Comparison of ENCODE assay signal across 8 mouse cellular contexts in genomic region chr4:99930518-99931239, GRCm38 (mm10). TPM values are rescaled to one million over a fixed set of nuclear protein-coding genes. Genes with fewer than 3 reads are reported as not detected.
DNase-seq lines count a peak whose midpoint lies in the region; ATAC-seq lines count a peak whose summit lies in the region.

No protein-coding gene starts in this region.

- no peak for ATAC-seq in kidney, embryonic 15.5 days (replicated peaks; ENCODE audit: low FRiP score)
- no peak for ATAC-seq in forebrain, embryonic 11.5 days (replicated peaks; ENCODE audit: low FRiP score)
- no peak for ATAC-seq in hindbrain, embryonic 15.5 days (ENCODE audit: low FRiP score, low read depth)

- WGBS in kidney, embryonic 15.5 days = 46% methylated on average over 10 of the region's 10 CpGs
- WGBS in forebrain, embryonic 11.5 days = 57% methylated on average over 10 of the region's 10 CpGs
- 52% methylated on average over 10 of the region's 10 CpGs for WGBS in hindbrain, embryonic 15.5 days

- no peaks in the 10 kb centered on the region for H3K9me3 ChIP-seq in kidney, embryonic 15.5 days (replicated peaks)
- no peaks in the 10 kb centered on the region for H3K9me3 ChIP-seq in forebrain, embryonic 11.5 days (ENCODE audit: control insufficient read depth, low read length)
- H3K9me3 ChIP-seq in hindbrain, embryonic 15.5 days = no peaks in the 10 kb centered on the region

- DNase-seq in kidney, adult 18-20 months = no peak
- DNase-seq in forebrain, embryonic 11.5 days (ENCODE audit: low spot score) = no peak
- DNase-seq in lung, postnatal 36 days = peak; percentile 72
- DNase-seq in frontal cortex, postnatal 14 days (ENCODE audit: low spot score in 2 of 2) = no peak
- no peak for DNase-seq in layer of hippocampus, postnatal 14 days (ENCODE audit: low spot score in 2 of 2)
- no peak for DNase-seq in cerebellum, postnatal 4 days (ENCODE audit: low spot score in 2 of 2)

- no peak overlapping the region for H3K9ac ChIP-seq in kidney, embryonic 15.5 days
- no peak overlapping the region for H3K9ac ChIP-seq in forebrain, embryonic 11.5 days (ENCODE audit: low read length)
- no peak overlapping the region for H3K9ac ChIP-seq in hindbrain, embryonic 15.5 days

- peak overlapping the region; percentile 94 for H3K4me2 ChIP-seq in kidney, embryonic 15.5 days
- peak overlapping the region; percentile 6; the same call in 1 of the 2 replicates for H3K4me2 ChIP-seq in forebrain, embryonic 11.5 days (ENCODE audit: low read depth, low read length, severe bottlenecking)
- peak overlapping the region; percentile 82 for H3K4me2 ChIP-seq in hindbrain, embryonic 15.5 days

- peaks cover 14% of the 10 kb centered on the region for H3K4me1 ChIP-seq in kidney, embryonic 15.5 days
- no peaks in the 10 kb centered on the region for H3K4me1 ChIP-seq in forebrain, embryonic 11.5 days (replicated peaks; ENCODE audit: control insufficient read depth, insufficient read depth, low read length)
- peaks cover 19% of the 10 kb centered on the region for H3K4me1 ChIP-seq in hindbrain, embryonic 15.5 days (replicated peaks)

- no peaks in the 10 kb centered on the region for H3K27me3 ChIP-seq in kidney, embryonic 15.5 days
- H3K27me3 ChIP-seq in forebrain, embryonic 11.5 days (ENCODE audit: control insufficient read depth, insufficient read depth, low read length) = no peaks in the 10 kb centered on the region
- no peaks in the 10 kb centered on the region for H3K27me3 ChIP-seq in hindbrain, embryonic 15.5 days

- peak overlapping the region; percentile 94; the same call in 1 of the 2 replicates for H3K27ac ChIP-seq in kidney, embryonic 15.5 days
- H3K27ac ChIP-seq in forebrain, embryonic 11.5 days (ENCODE audit: low read depth, low read length) = no peak overlapping the region
- H3K27ac ChIP-seq in hindbrain, embryonic 15.5 days (replicated peaks) = 0 out of 2 replicates have a peak overlapping the region, but pooled peaks have one; percentile 5

- peak overlapping the region; percentile 70 for H3K4me3 ChIP-seq in kidney, embryonic 15.5 days (replicated peaks)
- peak overlapping the region; percentile 61 for H3K4me3 ChIP-seq in forebrain, embryonic 11.5 days (ENCODE audit: low read depth, low read length)
- H3K4me3 ChIP-seq in hindbrain, embryonic 15.5 days = peak overlapping the region; percentile 58

- no peaks in the 10 kb centered on the region for H3K36me3 ChIP-seq in kidney, embryonic 15.5 days
- H3K36me3 ChIP-seq in forebrain, embryonic 11.5 days (ENCODE audit: control insufficient read depth, insufficient read depth, low read length) = no peaks in the 10 kb centered on the region
- H3K36me3 ChIP-seq in hindbrain, embryonic 15.5 days = no peaks in the 10 kb centered on the region

RNA-seq across cellular contexts. Expression of gene Itgb3bp, which starts 1.1 kb away (rescaled TPM):
- polyA plus RNA-seq in kidney, embryonic 15.5 days (2015; fragmentation: Nextera tagmentation; extraction: Ambion mirVana) = 37.8 and 45.0 TPM in 2 replicates
- polyA plus RNA-seq in forebrain, embryonic 11.5 days (2014; fragmentation: Nextera tagmentation; extraction: Ambion mirVana) = 51.0 and 57.3 TPM in 2 replicates
- 14.5 and 19.0 TPM in 2 replicates for polyA plus RNA-seq in hindbrain, embryonic 15.5 days (2015; fragmentation: Nextera tagmentation; extraction: Ambion mirVana)
- 1 to 10 TPM; 4.8 to 4.9 TPM for total RNA-seq in layer of hippocampus, postnatal 14 days (2021)

RNA-seq across cellular contexts. Expression of gene Pgm1, which starts 1.5 kb away (rescaled TPM):
- 66.8 and 72.0 TPM in 2 replicates for polyA plus RNA-seq in kidney, embryonic 15.5 days (2015; fragmentation: Nextera tagmentation; extraction: Ambion mirVana)
- 56.8 and 58.9 TPM in 2 replicates for polyA plus RNA-seq in forebrain, embryonic 11.5 days (2014; fragmentation: Nextera tagmentation; extraction: Ambion mirVana)
- 88.0 and 88.1 TPM in 2 replicates for polyA plus RNA-seq in hindbrain, embryonic 15.5 days (2015; fragmentation: Nextera tagmentation; extraction: Ambion mirVana)
- total RNA-seq in layer of hippocampus, postnatal 14 days (2021) = 10 to 100 TPM; 53.6 to 57.2 TPM

Comparison
In these comparisons a context has a peak if more than half of its experiments do, and no peak if none do; other contexts are left out.
1. H3K4me2 ChIP-seq: peak in every context shown above with its lines; median percentile 94 in kidney, embryonic 15.5 days; 82 in hindbrain, embryonic 15.5 days; 6 in forebrain, embryonic 11.5 days.